Mouse (Mus musculus) lung, postnatal 0 days (tissue): ENCODE results near the gene Preb. TPM values are rescaled to one million over a fixed set of nuclear protein-coding genes. Genes with fewer than 3 reads are reported as not detected.

Source experiments
- ATAC-seq: fragments of 200-750 bp; cut with Nextera tagmentation; 2 replicates; pipeline ENCODE4 v1.8.0; 2017; ENCODE audit warnings: moderate library complexity
- DNase-seq: peaks from one replicate; pipeline ENCODE4 v3.0.0-alpha.2; 2016; ENCODE audit warnings: low spot score
- H3K27ac ChIP-seq: fragments of 300-500 bp; sonication (generic); 2 replicates; pipeline ENCODE4 v1.5.1; 2014; ENCODE audit warnings: antibody characterized with exemption, mild to moderate bottlenecking, low read length, mixed read lengths
- H3K27me3 ChIP-seq: fragments of 300-500 bp; sonication (generic); replicated peaks from 2 replicates; pipeline ENCODE4 v1.6.1; 2014; ENCODE audit warnings: low read length, mixed read lengths; ENCODE audit not compliant: insufficient read depth
- H3K36me3 ChIP-seq: fragments of 300-500 bp; sonication (generic); 2 replicates; pipeline ENCODE4 v1.6.1; 2014; ENCODE audit warnings: low read length, mixed read lengths; ENCODE audit not compliant: insufficient read depth
- H3K4me1 ChIP-seq: fragments of 300-500 bp; sonication (generic); 2 replicates; pipeline ENCODE4 v1.6.1; 2014; ENCODE audit warnings: antibody characterized with exemption, low read depth, low read length, mixed read lengths; ENCODE audit not compliant: insufficient read depth
- H3K4me2 ChIP-seq: fragments of 300-500 bp; sonication (generic); replicated peaks from 2 replicates; pipeline ENCODE4 v1.6.1; 2014; ENCODE audit warnings: low read depth, mild to moderate bottlenecking, low read length, moderate library complexity, mixed read lengths
- H3K4me3 ChIP-seq: fragments of 300-500 bp; sonication (generic); 2 replicates; pipeline ENCODE4 v1.5.1; 2014; ENCODE audit warnings: low read depth, low read length
- H3K9ac ChIP-seq: fragments of 300-500 bp; sonication (generic); replicated peaks from 2 replicates; pipeline ENCODE4 v1.6.1; 2014; ENCODE audit warnings: low read depth, mild to moderate bottlenecking
- H3K9me3 ChIP-seq: fragments of 300-500 bp; sonication (generic); 2 replicates; pipeline ENCODE4 v1.6.1; 2016; ENCODE audit warnings: low read length, mixed read lengths
- CTCF ChIP-seq: IDR thresholded peaks from 2 replicates; pipeline ENCODE4 v1.5.1; 2016; ENCODE audit warnings: antibody characterized with exemption, mild to moderate bottlenecking
- EP300 ChIP-seq: IDR thresholded peaks from 2 replicates; pipeline ENCODE4 v1.6.1; 2016; ENCODE audit warnings: antibody characterized with exemption, mild to moderate bottlenecking, control low read depth
- WGBS: fragments of 180-500 bp; shearing (Covaris S2); extraction: QIAGEN DNeasy Blood & Tissue Kit; methylation state at CpG from one replicate; pipeline ENCODE4 v1.1.7; 2014; 5-methylcytosine and 5-hydroxymethylcytosine counted together
- polyA plus RNA-seq: library from polyadenylated mRNA; unstranded; fragments of >200 nt; fragmentation: Nextera tagmentation; extraction: Ambion mirVana; gene quantifications from 2 replicates; pipeline ENCODE4 v1.2.1, GENCODE M21; 2015

Gene Preb
- polyA plus RNA-seq, 1 experiment from 2014 or later = 76.5 TPM

- Histone ChIP-seq H3K9ac (no peak overlapping the region), H3K27me3 (no peaks in the 10 kb centered on the region), H3K4me2 (no peak overlapping the region), H3K27ac (no peak overlapping the region), H3K9me3 (no peaks in the 10 kb centered on the region), H3K36me3 (no peaks in the 10 kb centered on the region), H3K4me1 (peaks cover 6% of the 10 kb centered on the region), H3K4me3 (no peak overlapping the region)
- no peak for DNase-seq
- no peak for ATAC-seq
- WGBS = 81% methylated on average over 2 of the region's 2 CpGs
- no peak for TF ChIP-seq CTCF
- no peak for TF ChIP-seq EP300
These were observed 34.1 kb downstream of the Preb start for GRCm38 (mm10) chr5:30926073-30926472.

- H3K4me3 ChIP-seq = no peak overlapping the region
- DNase-seq = peak; percentile 50
- H3K27me3 ChIP-seq = no peaks in the 10 kb centered on the region
- H3K4me1 ChIP-seq = peaks cover 6% of the 10 kb centered on the region
- H3K27ac ChIP-seq = no peak overlapping the region
- 76% methylated on average over 5 of the region's 5 CpGs for WGBS
- no peak overlapping the region for H3K9ac ChIP-seq
- ATAC-seq = peak; percentile 11; the same call in 1 of the 2 replicates
- H3K9me3 ChIP-seq = no peaks in the 10 kb centered on the region
- no peak for TF ChIP-seq CTCF
- no peak for TF ChIP-seq EP300
- no peaks in the 10 kb centered on the region for H3K36me3 ChIP-seq
- no peak overlapping the region for H3K4me2 ChIP-seq
These were observed 34.9 kb downstream of the Preb start for GRCm38 (mm10) chr5:30925217-30925616.

- no peak overlapping the region for H3K4me3 ChIP-seq
- ATAC-seq (no peak), DNase-seq (no peak)
- H3K4me2 ChIP-seq = no peak overlapping the region
- 0 out of 2 replicates have a peak, but pooled peaks cover 3% of the 10 kb centered on the region for H3K36me3 ChIP-seq
- 78% methylated on average over 8 of the region's 8 CpGs for WGBS
- peaks cover 6% of the 10 kb centered on the region for H3K4me1 ChIP-seq
- H3K27me3 ChIP-seq = no peaks in the 10 kb centered on the region
- H3K9ac ChIP-seq = no peak overlapping the region
- no peak overlapping the region for H3K27ac ChIP-seq
- H3K9me3 ChIP-seq = no peaks in the 10 kb centered on the region
- TF ChIP-seq EP300 (no peak), CTCF (no peak)
These were observed 35.5 kb downstream of the Preb start for GRCm38 (mm10) chr5:30924614-30925013.

DNA sequence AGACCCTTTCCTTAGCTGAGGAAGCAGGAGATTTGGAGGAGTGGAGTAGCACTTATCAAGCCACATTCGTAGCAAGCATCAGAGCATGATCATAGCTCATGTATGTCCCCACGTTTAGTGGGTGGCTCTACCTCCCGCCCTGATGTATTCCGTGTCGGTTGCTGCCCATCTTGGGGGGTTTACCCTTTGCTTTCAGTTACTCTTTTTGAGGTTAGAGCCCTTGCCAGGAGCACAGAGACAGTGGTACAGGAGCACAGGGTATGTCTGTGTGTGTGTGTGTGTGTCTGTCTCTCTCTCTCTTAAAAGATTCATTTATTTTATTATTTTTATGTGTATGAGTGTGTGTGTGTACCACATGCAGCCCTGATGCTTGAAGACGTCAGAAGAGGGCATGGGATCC lies 37.0 kb downstream of the Preb start:
- Histone ChIP-seq H3K4me2 (no peak overlapping the region), H3K9me3 (no peaks in the 10 kb centered on the region), H3K4me1 (peaks cover 6% of the 10 kb centered on the region), H3K27me3 (no peaks in the 10 kb centered on the region), H3K9ac (no peak overlapping the region), H3K36me3 (peaks cover 7% of the 10 kb centered on the region; the same call in 1 of the 2 replicates), H3K4me3 (no peak overlapping the region), H3K27ac (no peak overlapping the region)
- ATAC-seq = no peak
- no peak for TF ChIP-seq EP300
- TF ChIP-seq CTCF = no peak
- WGBS = 48% methylated on average over 6 of the region's 6 CpGs
- no peak for DNase-seq

DNA sequence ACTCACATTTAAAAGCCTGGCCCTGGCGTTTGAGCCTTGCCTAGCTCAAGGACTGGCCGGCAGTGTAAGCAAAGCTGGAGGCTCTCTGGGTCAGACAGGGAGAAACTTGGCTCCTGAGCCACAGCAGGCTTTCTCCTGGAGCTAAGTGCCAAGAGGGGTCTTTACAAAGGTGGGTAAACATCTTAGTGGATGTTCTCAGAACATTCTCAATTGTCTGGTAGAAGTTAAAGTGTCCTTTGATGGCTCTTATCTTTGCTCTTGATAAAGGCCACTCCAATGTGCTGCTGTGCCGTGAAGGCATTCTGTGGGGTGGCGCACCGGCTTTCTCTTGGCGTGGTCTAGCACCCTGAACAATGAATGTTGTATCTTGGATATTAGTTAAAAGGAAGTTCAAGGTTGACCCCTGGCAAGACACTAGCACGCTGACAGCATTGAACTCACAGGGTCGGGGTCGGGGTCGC lies 37.5 kb downstream of the Preb start:
- no peaks in the 10 kb centered on the region for H3K27me3 ChIP-seq
- ATAC-seq (peak; percentile 46), DNase-seq (peak; percentile 69)
- no peaks in the 10 kb centered on the region for H3K9me3 ChIP-seq
- TF ChIP-seq CTCF (no peak), EP300 (peak; percentile 80)
- peaks cover 12% of the 10 kb centered on the region; the same call in 1 of the 2 replicates for H3K36me3 ChIP-seq
- no peak overlapping the region for H3K4me3 ChIP-seq
- H3K27ac ChIP-seq = no peak overlapping the region
- 45% methylated on average over 10 of the region's 10 CpGs for WGBS
- peak overlapping the region; percentile 75; the same call in 1 of the 2 replicates for H3K4me2 ChIP-seq
- peaks cover 6% of the 10 kb centered on the region for H3K4me1 ChIP-seq
- no peak overlapping the region for H3K9ac ChIP-seq

- peak within 1 kb of the TSS; percentile 51 for H3K9ac ChIP-seq
- H3K27me3 ChIP-seq = no peaks in the 10 kb centered on the region
- H3K4me1 ChIP-seq = peaks cover 6% of the 10 kb centered on the region
- peak; percentile 88 for ATAC-seq
- H3K4me3 ChIP-seq = peak within 1 kb of the TSS; percentile 65
- H3K27ac ChIP-seq = peak within 1 kb of the TSS; percentile 85
- TF ChIP-seq EP300 = no peak
- peak; percentile 91 for TF ChIP-seq CTCF
- peak; percentile 96 for DNase-seq
- no peaks in the 10 kb centered on the region for H3K9me3 ChIP-seq
- peak within 1 kb of the TSS; percentile 75 for H3K4me2 ChIP-seq
- WGBS = 1% methylated on average over 32 of the region's 40 CpGs
- H3K36me3 ChIP-seq = peaks cover 12% of the 10 kb centered on the region; the same call in 1 of the 2 replicates
These were observed 38.7 kb downstream of the Preb start, which contains the start of gene Khk for GRCm38 (mm10) chr5:30921256-30922033. Khk (plus strand) TSS chr5:30921431.
